Mouse (Mus musculus): ENCODE measurements around the gene Shc3. TPM values are rescaled to one million over a fixed set of nuclear protein-coding genes. Genes with fewer than 3 reads are reported as not detected.

Shc3 gene
- polyA plus RNA-seq, 1 experiment = not detected

DNA sequence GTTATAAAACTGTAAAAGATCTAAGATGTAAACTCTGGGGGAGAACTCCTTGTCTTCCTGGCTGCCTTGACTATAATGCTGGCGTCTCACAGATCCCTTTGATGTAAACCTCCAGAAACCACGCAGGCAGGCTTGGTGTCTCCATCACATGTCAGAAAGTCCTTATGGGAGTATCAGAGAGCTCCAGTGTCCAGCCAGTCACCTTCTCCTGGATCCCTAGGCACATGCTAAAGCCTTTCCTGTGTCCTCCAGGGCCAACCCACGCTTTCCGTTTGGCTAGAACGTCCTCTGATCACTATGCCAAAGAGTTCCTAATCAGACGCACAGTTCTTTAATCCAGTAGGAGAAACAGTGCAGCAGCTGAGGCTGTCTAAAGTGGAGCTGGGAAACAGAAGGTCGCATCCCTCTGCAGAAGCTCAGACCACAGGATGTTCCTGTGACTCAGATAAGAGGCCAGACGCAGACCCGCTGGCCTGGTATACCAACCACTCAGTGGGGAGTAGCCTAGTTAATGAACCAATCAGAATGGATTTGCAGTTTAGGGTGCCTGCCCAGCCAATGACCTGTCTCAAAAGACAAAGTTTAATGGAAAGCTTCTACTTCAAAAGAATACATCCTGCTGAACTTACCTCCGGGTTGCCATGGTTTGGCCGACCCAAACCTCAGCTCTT, 88.7 kb downstream of the Shc3 start:
- Histone ChIP-seq H3K27me3 (ENCODE audit: control insufficient read depth) (no peaks in the 10 kb centered on the region), H3K4me1 (ENCODE audit: control insufficient read depth) (no peaks in the 10 kb centered on the region), H3K36me3 (ENCODE audit: control insufficient read depth) (no peaks in the 10 kb centered on the region), H3K4me3 (replicated peaks) (no peak overlapping the region), H3K9me3 (ENCODE audit: control insufficient read depth, low read length) (no peaks in the 10 kb centered on the region)
- TF ChIP-seq GATA1 (IDR thresholded peaks at IDR 0.05; ENCODE audit: low read length) = no peak
- TF ChIP-seq TAL1 (IDR thresholded peaks at IDR 0.05; ENCODE audit: low read length) = no peak

DNA sequence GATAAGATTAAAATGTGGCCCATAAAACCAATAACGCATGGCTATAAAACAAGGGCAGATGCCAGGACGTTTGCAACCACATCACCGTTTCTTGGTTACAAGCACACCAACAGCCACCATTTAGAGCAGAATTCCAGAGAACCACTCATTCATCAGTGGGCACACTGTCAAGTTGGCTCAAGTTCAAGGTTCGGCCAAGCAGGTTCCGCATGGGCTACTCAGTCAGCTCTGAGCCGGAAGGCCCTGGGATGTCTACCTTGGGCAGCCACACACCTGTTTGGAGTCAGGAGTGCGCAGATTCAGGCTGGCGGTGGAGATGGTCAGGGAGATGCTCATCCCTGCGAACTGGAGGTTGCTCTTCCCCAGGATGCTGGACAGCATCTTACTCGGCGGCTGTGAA, 89.4 kb downstream of the Shc3 start:
- Histone ChIP-seq H3K4me3 (replicated peaks) (no peak overlapping the region), H3K9me3 (ENCODE audit: control insufficient read depth, low read length) (no peaks in the 10 kb centered on the region), H3K4me1 (ENCODE audit: control insufficient read depth) (no peaks in the 10 kb centered on the region), H3K27me3 (ENCODE audit: control insufficient read depth) (no peaks in the 10 kb centered on the region), H3K36me3 (ENCODE audit: control insufficient read depth) (no peaks in the 10 kb centered on the region)
- TF ChIP-seq TAL1 (IDR thresholded peaks at IDR 0.05; ENCODE audit: low read length) (no peak), GATA1 (IDR thresholded peaks at IDR 0.05; ENCODE audit: low read length) (no peak)

DNA sequence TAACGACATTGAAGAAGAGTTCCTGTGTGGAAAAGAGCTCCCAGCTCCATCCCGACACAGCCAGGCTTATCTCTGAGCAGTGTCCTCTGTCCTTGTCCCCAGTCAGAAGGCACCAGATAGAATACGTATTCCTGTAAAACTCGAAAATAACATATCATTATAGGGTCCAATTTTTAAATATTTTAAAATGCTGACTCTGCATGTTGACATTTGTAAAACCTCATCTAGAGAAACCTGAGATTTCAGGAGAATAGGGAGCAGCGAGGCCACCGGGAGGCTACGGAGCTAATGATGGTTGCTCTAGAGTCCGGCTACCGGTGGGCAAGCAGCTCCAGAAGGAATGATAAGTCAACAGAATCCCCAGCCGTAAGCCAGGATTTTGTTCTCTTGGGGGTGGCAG, 92.2 kb downstream of the Shc3 start:
- no peaks in the 10 kb centered on the region for H3K36me3 ChIP-seq (ENCODE audit: control insufficient read depth)
- no peaks in the 10 kb centered on the region for H3K9me3 ChIP-seq (ENCODE audit: control insufficient read depth, low read length)
- H3K4me3 ChIP-seq (replicated peaks) = no peak overlapping the region
- H3K4me1 ChIP-seq (ENCODE audit: control insufficient read depth) = no peaks in the 10 kb centered on the region
- TF ChIP-seq TAL1 (IDR thresholded peaks at IDR 0.05; ENCODE audit: low read length) = no peak
- TF ChIP-seq GATA1 (IDR thresholded peaks at IDR 0.05; ENCODE audit: low read length) = no peak
- no peaks in the 10 kb centered on the region for H3K27me3 ChIP-seq (ENCODE audit: control insufficient read depth)

DNA sequence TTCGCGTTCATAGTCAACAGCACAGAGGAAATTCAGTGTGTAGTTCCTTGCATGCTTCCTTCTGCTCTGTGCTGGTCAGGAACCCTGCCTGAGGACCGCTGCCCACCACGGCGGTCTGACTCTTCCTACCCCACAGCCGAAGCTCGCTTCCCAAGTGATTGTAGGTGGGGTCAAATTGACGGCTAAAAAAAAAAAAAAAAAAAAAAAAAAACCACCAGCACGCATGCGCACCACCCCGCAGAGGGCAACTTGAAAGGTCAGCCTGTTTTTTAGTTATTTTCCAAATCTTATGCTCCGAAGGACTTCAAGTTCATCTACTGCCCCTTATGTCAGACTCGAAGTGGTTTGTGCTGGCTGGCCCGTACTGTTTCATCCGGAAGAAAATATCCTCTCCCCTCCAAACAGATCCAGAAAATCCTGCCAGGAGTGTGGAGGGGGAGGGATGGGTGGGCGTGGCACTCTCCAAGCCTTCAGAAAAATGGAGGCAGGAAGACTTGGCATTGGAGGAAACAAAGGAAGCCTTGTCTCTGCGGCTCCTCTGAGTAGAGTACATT, 100.4 kb downstream of the Shc3 start:
- H3K4me3 ChIP-seq (replicated peaks) = no peak overlapping the region
- no peaks in the 10 kb centered on the region for H3K27me3 ChIP-seq (ENCODE audit: control insufficient read depth)
- H3K36me3 ChIP-seq (ENCODE audit: control insufficient read depth) = no peaks in the 10 kb centered on the region
- TF ChIP-seq GATA1 (IDR thresholded peaks at IDR 0.05; ENCODE audit: low read length) = no peak
- TF ChIP-seq TAL1 (IDR thresholded peaks at IDR 0.05; ENCODE audit: low read length) = no peak
- no peaks in the 10 kb centered on the region for H3K9me3 ChIP-seq (ENCODE audit: control insufficient read depth, low read length)
- no peaks in the 10 kb centered on the region for H3K4me1 ChIP-seq (ENCODE audit: control insufficient read depth)

DNA sequence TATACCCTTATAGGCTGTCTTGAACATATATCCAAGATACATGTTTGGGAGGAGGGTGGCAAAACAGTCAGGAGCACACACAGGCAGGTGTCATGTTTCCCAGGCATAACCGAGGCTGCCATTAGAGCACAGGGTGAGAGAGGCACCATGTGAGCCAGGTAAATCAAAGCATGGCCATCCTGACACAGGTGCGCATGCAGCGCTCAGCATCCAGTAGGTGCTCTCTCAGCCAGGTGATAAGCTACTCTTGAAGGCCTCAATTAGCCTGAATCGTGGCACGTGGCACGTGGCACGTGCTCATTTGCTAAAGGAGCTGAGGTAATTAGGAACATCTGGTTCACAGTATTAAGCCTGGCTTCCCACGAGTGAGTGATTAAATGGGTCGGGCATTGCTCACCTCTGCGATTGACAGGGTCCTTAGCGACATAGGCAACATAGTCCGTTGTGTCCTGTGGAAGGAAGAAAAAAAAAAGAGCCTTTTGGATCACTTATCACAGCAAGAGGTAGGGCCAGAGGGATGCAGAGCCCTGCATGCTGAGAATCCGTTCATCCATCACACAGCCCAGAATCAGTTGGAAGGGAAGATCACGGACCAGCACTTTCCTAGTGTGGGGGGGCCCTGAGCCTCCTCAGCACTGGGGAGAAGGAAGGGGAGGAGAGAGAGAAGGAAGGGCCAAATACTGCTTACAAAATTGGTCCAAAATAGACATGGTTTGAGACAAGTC, 102.9 kb downstream of the Shc3 start:
- Histone ChIP-seq H3K9me3 (ENCODE audit: control insufficient read depth, low read length) (no peaks in the 10 kb centered on the region), H3K27me3 (ENCODE audit: control insufficient read depth) (no peaks in the 10 kb centered on the region), H3K4me1 (ENCODE audit: control insufficient read depth) (no peaks in the 10 kb centered on the region), H3K36me3 (ENCODE audit: control insufficient read depth) (no peaks in the 10 kb centered on the region), H3K4me3 (replicated peaks) (no peak overlapping the region)
- TF ChIP-seq GATA1 (IDR thresholded peaks at IDR 0.05; ENCODE audit: low read length) = no peak
- no peak for TF ChIP-seq TAL1 (IDR thresholded peaks at IDR 0.05; ENCODE audit: low read length)

DNA sequence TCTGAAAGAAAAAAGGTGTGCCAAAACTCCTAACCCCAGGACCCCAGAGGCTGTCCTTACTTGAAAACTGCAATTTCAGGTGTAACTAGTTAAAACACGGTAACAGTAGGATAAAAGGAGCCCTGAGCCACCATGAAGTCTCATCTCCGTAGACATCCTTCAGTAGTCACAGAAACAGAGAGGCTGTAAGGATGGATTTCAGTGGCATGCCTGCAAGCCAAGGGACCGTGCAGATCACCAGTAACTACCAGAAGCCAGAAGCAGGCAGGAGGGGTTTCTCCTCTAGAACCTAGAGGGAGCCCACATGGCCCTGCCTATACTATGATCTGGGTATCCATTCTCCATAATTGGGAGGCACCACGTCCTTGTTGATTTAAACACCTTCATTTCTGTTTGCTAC, 104.9 kb downstream of the Shc3 start:
- Histone ChIP-seq H3K27me3 (ENCODE audit: control insufficient read depth) (no peaks in the 10 kb centered on the region), H3K9me3 (ENCODE audit: control insufficient read depth, low read length) (no peaks in the 10 kb centered on the region; the same call in 1 of the 2 replicates), H3K4me3 (replicated peaks) (no peak overlapping the region), H3K4me1 (ENCODE audit: control insufficient read depth) (no peaks in the 10 kb centered on the region), H3K36me3 (ENCODE audit: control insufficient read depth) (no peaks in the 10 kb centered on the region)
- TF ChIP-seq TAL1 (IDR thresholded peaks at IDR 0.05; ENCODE audit: low read length) (no peak), GATA1 (IDR thresholded peaks at IDR 0.05; ENCODE audit: low read length) (no peak)

DNA sequence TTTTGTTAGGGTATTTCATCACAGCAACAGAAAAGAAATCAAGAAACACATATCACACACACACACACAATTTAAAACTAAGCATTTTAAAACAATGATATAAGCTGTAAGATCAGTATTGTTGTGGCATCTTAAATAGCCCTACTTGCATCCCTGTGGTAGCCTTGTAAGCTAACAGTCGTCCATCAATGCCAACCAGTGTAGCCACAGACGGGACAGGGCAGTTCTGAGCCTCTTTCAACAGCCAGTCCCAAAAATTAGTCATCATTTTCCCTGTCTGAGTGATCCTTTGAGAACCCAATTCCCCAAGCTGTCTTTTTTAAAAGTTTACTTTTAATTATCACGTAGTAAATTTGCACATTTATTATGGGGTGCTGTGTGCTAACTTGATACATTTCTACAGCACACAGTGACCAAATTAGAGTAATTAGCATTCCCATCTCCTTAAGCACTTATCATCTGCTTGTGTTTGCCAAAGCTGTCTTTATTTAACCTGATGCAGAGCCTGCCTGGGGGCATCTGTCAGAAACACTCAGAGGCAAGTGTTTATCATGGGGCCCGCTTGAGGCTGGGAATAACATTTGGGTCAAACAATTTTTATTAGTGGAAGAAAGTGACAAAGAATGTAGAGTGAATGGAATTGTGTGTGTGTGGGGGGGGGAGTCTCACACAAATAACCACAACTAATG, 112.9 kb downstream of the Shc3 start:
- H3K27me3 ChIP-seq (ENCODE audit: control insufficient read depth) = no peaks in the 10 kb centered on the region
- H3K9me3 ChIP-seq (ENCODE audit: control insufficient read depth, low read length) = no peaks in the 10 kb centered on the region; the same call in 1 of the 2 replicates
- H3K4me3 ChIP-seq (replicated peaks) = no peak overlapping the region
- H3K36me3 ChIP-seq (ENCODE audit: control insufficient read depth) = no peaks in the 10 kb centered on the region
- no peak for TF ChIP-seq TAL1 (IDR thresholded peaks at IDR 0.05; ENCODE audit: low read length)
- no peak for TF ChIP-seq GATA1 (IDR thresholded peaks at IDR 0.05; ENCODE audit: low read length)
- H3K4me1 ChIP-seq (ENCODE audit: control insufficient read depth) = no peaks in the 10 kb centered on the region

DNA sequence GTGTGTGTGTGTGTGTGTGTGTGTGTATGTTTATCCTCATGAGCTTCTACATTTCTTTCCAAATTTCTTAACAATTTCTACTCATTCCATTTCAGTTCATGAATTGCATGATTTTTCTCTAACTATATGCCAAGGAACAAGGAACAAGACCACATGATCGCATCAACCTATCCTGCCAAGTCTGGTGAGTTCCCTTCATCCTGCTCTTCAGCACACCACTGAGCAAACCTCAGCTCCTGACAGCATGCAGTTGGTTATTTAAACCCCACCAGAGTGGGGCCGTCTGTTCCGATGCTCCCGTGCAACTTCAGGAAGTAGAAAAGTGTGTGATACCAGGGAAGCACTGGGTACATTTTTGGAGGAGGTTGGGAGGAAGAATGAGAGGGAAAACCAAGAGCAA, 122.7 kb downstream of the Shc3 start:
- TF ChIP-seq TAL1 (IDR thresholded peaks at IDR 0.05; ENCODE audit: low read length) = no peak
- TF ChIP-seq GATA1 (IDR thresholded peaks at IDR 0.05; ENCODE audit: low read length) = no peak
- Histone ChIP-seq H3K9me3 (ENCODE audit: control insufficient read depth, low read length) (peaks cover 2% of the 10 kb centered on the region; the same call in 1 of the 2 replicates), H3K36me3 (ENCODE audit: control insufficient read depth) (no peaks in the 10 kb centered on the region), H3K4me1 (ENCODE audit: control insufficient read depth) (no peaks in the 10 kb centered on the region), H3K4me3 (replicated peaks) (no peak overlapping the region), H3K27me3 (ENCODE audit: control insufficient read depth) (no peaks in the 10 kb centered on the region)

DNA sequence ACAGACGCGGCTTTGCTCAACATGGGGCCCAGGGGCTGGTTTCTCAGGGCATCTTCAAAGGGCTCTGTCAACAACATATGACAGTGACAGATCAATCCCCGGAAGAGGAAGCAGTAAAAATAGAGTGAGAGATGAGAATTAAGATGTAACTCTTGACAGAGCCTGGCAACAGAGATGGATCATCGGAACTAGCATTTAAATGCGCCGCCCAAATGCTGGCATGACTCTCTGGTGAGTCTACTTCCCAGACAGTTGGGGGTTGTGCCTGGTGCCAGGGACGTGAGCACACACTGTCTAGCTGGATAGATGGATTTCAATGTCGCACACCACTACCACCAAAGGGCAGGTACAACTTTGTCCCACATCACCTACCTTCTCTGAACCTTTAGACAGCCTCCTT, 126.3 kb downstream of the Shc3 start:
- TF ChIP-seq GATA1 (IDR thresholded peaks at IDR 0.05; ENCODE audit: low read length) = no peak
- TF ChIP-seq TAL1 (IDR thresholded peaks at IDR 0.05; ENCODE audit: low read length) = no peak
- Histone ChIP-seq H3K4me3 (replicated peaks) (no peak overlapping the region), H3K27me3 (ENCODE audit: control insufficient read depth) (no peaks in the 10 kb centered on the region), H3K9me3 (ENCODE audit: control insufficient read depth, low read length) (no peaks in the 10 kb centered on the region), H3K4me1 (ENCODE audit: control insufficient read depth) (no peaks in the 10 kb centered on the region), H3K36me3 (ENCODE audit: control insufficient read depth) (no peaks in the 10 kb centered on the region)

Data from erythroblast, embryonic 14.5 days (primary cell).